Mouse (Mus musculus): ENCODE measurements around the gene Daam1.

GRCm38 (mm10) chr12:71992599-71993210 is 161.8 kb downstream of the Daam1 start:
- TF ChIP-seq CTCF (IDR thresholded peaks at IDR 0.05; ENCODE audit: low read depth) (peak; percentile 21; the same call in 1 of the 2 replicates), EP300 (IDR thresholded peaks at IDR 0.05; ENCODE audit: low read depth) (no peak)

Data from liver, postnatal 0 days (tissue).